Mouse (Mus musculus): Measurements from ENCODE around the gene Ganab. TPM values are rescaled to one million over a fixed set of nuclear protein-coding genes. Genes with fewer than 3 reads are reported as not detected.
A peak's percentile ranks its signal among the peaks of the same experiment; 100 is the strongest.

Gene Ganab
- polyA plus RNA-seq, 1 experiment from 2014 or later = 151 TPM

GRCm38 (mm10) chr19:8927891-8928525 is 30.1 kb downstream of the Ganab start:
- Histone ChIP-seq H3K27ac (ENCODE audit: low read length) (no peak overlapping the region), H3K27me3 (ENCODE audit: insufficient read depth, low read length) (no peaks in the 10 kb centered on the region), H3K4me1 (ENCODE audit: insufficient read depth, low read length) (peaks cover 18% of the 10 kb centered on the region), H3K4me3 (ENCODE audit: low read length) (no peak overlapping the region), H3K9ac (replicated peaks; ENCODE audit: low read length) (no peak overlapping the region), H3K9me3 (ENCODE audit: low read length) (no peaks in the 10 kb centered on the region), H3K36me3 (ENCODE audit: insufficient read depth, low read length) (peaks cover 19% of the 10 kb centered on the region; the same call in 1 of the 2 replicates), H3K4me2 (replicated peaks; ENCODE audit: low read depth, low read length) (no peak overlapping the region)
- WGBS = 87% methylated on average over 12 of the region's 12 CpGs
- ATAC-seq (ENCODE audit: low FRiP score, low TSS enrichment) = no peak

- Histone ChIP-seq H3K4me2 (replicated peaks; ENCODE audit: low read depth, low read length) (peak overlapping the region; percentile 76), H3K27me3 (ENCODE audit: insufficient read depth, low read length) (no peaks in the 10 kb centered on the region), H3K36me3 (ENCODE audit: insufficient read depth, low read length) (peaks cover 23% of the 10 kb centered on the region; the same call in 1 of the 2 replicates), H3K4me3 (ENCODE audit: low read length) (peak overlapping the region; percentile 90), H3K4me1 (ENCODE audit: insufficient read depth, low read length) (peaks cover 18% of the 10 kb centered on the region), H3K27ac (ENCODE audit: low read length) (peak overlapping the region; percentile 91), H3K9ac (replicated peaks; ENCODE audit: low read length) (peak overlapping the region; percentile 91), H3K9me3 (ENCODE audit: low read length) (no peaks in the 10 kb centered on the region)
- WGBS = 22% methylated on average over 16 of the region's 16 CpGs
- ATAC-seq (ENCODE audit: low FRiP score, low TSS enrichment) = peak; percentile 37
Measured at GRCm38 (mm10) chr19:8928689-8929223, 30.9 kb downstream of the Ganab start.

GRCm38 (mm10) chr19:8929224-8930088 is 31.6 kb downstream of the Ganab start, which contains the start of the genes Rom1 and Eml3:
Rom1 (minus strand) TSS chr19:8929356.
Eml3 (plus strand) TSS chr19:8929552.
- H3K27ac ChIP-seq (ENCODE audit: low read length) = peak within 1 kb of the TSS; percentile 91
- peak within 1 kb of the TSS; percentile 90 for H3K4me3 ChIP-seq (ENCODE audit: low read length)
- 1% methylated on average over 71 of the region's 74 CpGs for whole genome bisulfite sequencing
- H3K27me3 ChIP-seq (ENCODE audit: insufficient read depth, low read length) = no peaks in the 10 kb centered on the region
- peaks cover 29% of the 10 kb centered on the region; the same call in 1 of the 2 replicates for H3K36me3 ChIP-seq (ENCODE audit: insufficient read depth, low read length)
- no peaks in the 10 kb centered on the region for H3K9me3 ChIP-seq (ENCODE audit: low read length)
- H3K4me1 ChIP-seq (ENCODE audit: insufficient read depth, low read length) = peaks cover 18% of the 10 kb centered on the region
- peak within 1 kb of the TSS; percentile 91 for H3K9ac ChIP-seq (replicated peaks; ENCODE audit: low read length)
- ATAC-seq (ENCODE audit: low FRiP score, low TSS enrichment) = peak; percentile 89
- peak within 1 kb of the TSS; percentile 76 for H3K4me2 ChIP-seq (replicated peaks; ENCODE audit: low read depth, low read length)

- WGBS = 5% methylated on average over 11 of the region's 11 CpGs
Measured at GRCm38 (mm10) chr19:8930117-8930516, 32.2 kb downstream of the Ganab start.

GRCm38 (mm10) chr19:8930771-8931170 is 32.9 kb downstream of the Ganab start:
- H3K27ac ChIP-seq (ENCODE audit: low read length) = no peak overlapping the region
- peaks cover 18% of the 10 kb centered on the region for H3K4me1 ChIP-seq (ENCODE audit: insufficient read depth, low read length)
- no peaks in the 10 kb centered on the region for H3K9me3 ChIP-seq (ENCODE audit: low read length)
- peak overlapping the region; percentile 76 for H3K4me2 ChIP-seq (replicated peaks; ENCODE audit: low read depth, low read length)
- WGBS = 74% methylated on average over 7 of the region's 7 CpGs
- no peaks in the 10 kb centered on the region for H3K27me3 ChIP-seq (ENCODE audit: insufficient read depth, low read length)
- H3K9ac ChIP-seq (replicated peaks; ENCODE audit: low read length) = peak overlapping the region; percentile 91
- H3K4me3 ChIP-seq (ENCODE audit: low read length) = peak overlapping the region; percentile 90
- no peak for ATAC-seq (ENCODE audit: low FRiP score, low TSS enrichment)
- H3K36me3 ChIP-seq (ENCODE audit: insufficient read depth, low read length) = peaks cover 32% of the 10 kb centered on the region

More at GRCm38 (mm10) chr19:8930117-8930516, 32.2 kb downstream of the Ganab start:
- H3K4me1 ChIP-seq (ENCODE audit: insufficient read depth, low read length) = peaks cover 18% of the 10 kb centered on the region
- H3K27ac ChIP-seq (ENCODE audit: low read length) = peak overlapping the region; percentile 91
- no peak for ATAC-seq (ENCODE audit: low FRiP score, low TSS enrichment)
- H3K9ac ChIP-seq (replicated peaks; ENCODE audit: low read length) = peak overlapping the region; percentile 91
- H3K27me3 ChIP-seq (ENCODE audit: insufficient read depth, low read length) = no peaks in the 10 kb centered on the region
- H3K36me3 ChIP-seq (ENCODE audit: insufficient read depth, low read length) = peaks cover 34% of the 10 kb centered on the region; the same call in 1 of the 2 replicates
- H3K9me3 ChIP-seq (ENCODE audit: low read length) = no peaks in the 10 kb centered on the region
- peak overlapping the region; percentile 76 for H3K4me2 ChIP-seq (replicated peaks; ENCODE audit: low read depth, low read length)
- peak overlapping the region; percentile 90 for H3K4me3 ChIP-seq (ENCODE audit: low read length)

GRCm38 (mm10) chr19:8936736-8937135 is 38.9 kb downstream of the Ganab start:
- H3K36me3 ChIP-seq (ENCODE audit: insufficient read depth, low read length) = peaks cover 43% of the 10 kb centered on the region
- peaks cover 10% of the 10 kb centered on the region for H3K4me1 ChIP-seq (ENCODE audit: insufficient read depth, low read length)
- no peak for ATAC-seq (ENCODE audit: low FRiP score, low TSS enrichment)
- H3K9me3 ChIP-seq (ENCODE audit: low read length) = no peaks in the 10 kb centered on the region
- no peaks in the 10 kb centered on the region for H3K27me3 ChIP-seq (ENCODE audit: insufficient read depth, low read length)
- no peak overlapping the region for H3K27ac ChIP-seq (ENCODE audit: low read length)
- WGBS = 86% methylated on average over 2 of the region's 2 CpGs
- no peak overlapping the region for H3K4me2 ChIP-seq (replicated peaks; ENCODE audit: low read depth, low read length)
- H3K4me3 ChIP-seq (ENCODE audit: low read length) = no peak overlapping the region
- H3K9ac ChIP-seq (replicated peaks; ENCODE audit: low read length) = no peak overlapping the region

- peak overlapping the region; percentile 69 for H3K4me2 ChIP-seq (replicated peaks; ENCODE audit: low read depth, low read length)
- H3K36me3 ChIP-seq (ENCODE audit: insufficient read depth, low read length) = peaks cover 36% of the 10 kb centered on the region
- no peak overlapping the region for H3K27ac ChIP-seq (ENCODE audit: low read length)
- H3K4me3 ChIP-seq (ENCODE audit: low read length) = peak overlapping the region; percentile 98
- WGBS = 75% methylated on average over 15 of the region's 15 CpGs
- peaks cover 34% of the 10 kb centered on the region for H3K4me1 ChIP-seq (ENCODE audit: insufficient read depth, low read length)
- H3K27me3 ChIP-seq (ENCODE audit: insufficient read depth, low read length) = no peaks in the 10 kb centered on the region
- no peak for ATAC-seq (ENCODE audit: low FRiP score, low TSS enrichment)
- H3K9me3 ChIP-seq (ENCODE audit: low read length) = no peaks in the 10 kb centered on the region
- no peak overlapping the region for H3K9ac ChIP-seq (replicated peaks; ENCODE audit: low read length)
Measured at GRCm38 (mm10) chr19:8940526-8941133, 42.8 kb downstream of the Ganab start.

- Histone ChIP-seq H3K9me3 (ENCODE audit: low read length) (no peaks in the 10 kb centered on the region), H3K4me1 (ENCODE audit: insufficient read depth, low read length) (peaks cover 34% of the 10 kb centered on the region), H3K4me3 (ENCODE audit: low read length) (peak overlapping the region; percentile 98), H3K4me2 (replicated peaks; ENCODE audit: low read depth, low read length) (peak overlapping the region; percentile 69), H3K36me3 (ENCODE audit: insufficient read depth, low read length) (peaks cover 39% of the 10 kb centered on the region), H3K27ac (ENCODE audit: low read length) (peak overlapping the region; percentile 81), H3K9ac (replicated peaks; ENCODE audit: low read length) (peak overlapping the region; percentile 99), H3K27me3 (ENCODE audit: insufficient read depth, low read length) (no peaks in the 10 kb centered on the region)
- peak; percentile 28; the same call in 1 of the 2 replicates for ATAC-seq (ENCODE audit: low FRiP score, low TSS enrichment)
- WGBS = 25% methylated on average over 10 of the region's 10 CpGs
Measured at GRCm38 (mm10) chr19:8941136-8941514, 43.3 kb downstream of the Ganab start.

- H3K9ac ChIP-seq (replicated peaks; ENCODE audit: low read length) = peak within 1 kb of the TSS; percentile 99
- under 1% methylated on average over 64 of the region's 64 CpGs for WGBS
- peaks cover 39% of the 10 kb centered on the region for H3K36me3 ChIP-seq (ENCODE audit: insufficient read depth, low read length)
- H3K9me3 ChIP-seq (ENCODE audit: low read length) = no peaks in the 10 kb centered on the region
- peak within 1 kb of the TSS; percentile 98 for H3K4me3 ChIP-seq (ENCODE audit: low read length)
- H3K27me3 ChIP-seq (ENCODE audit: insufficient read depth, low read length) = no peaks in the 10 kb centered on the region
- H3K27ac ChIP-seq (ENCODE audit: low read length) = peak within 1 kb of the TSS; percentile 100
- peaks cover 34% of the 10 kb centered on the region for H3K4me1 ChIP-seq (ENCODE audit: insufficient read depth, low read length)
- H3K4me2 ChIP-seq (replicated peaks; ENCODE audit: low read depth, low read length) = peak within 1 kb of the TSS; percentile 69
- ATAC-seq (ENCODE audit: low FRiP score, low TSS enrichment) = peak; percentile 97
Measured at GRCm38 (mm10) chr19:8941515-8942217, 43.8 kb downstream of the Ganab start, which contains the start of gene Mta2. Mta2 (plus strand) TSS chr19:8941875.
